Mouse (Mus musculus) forebrain, embryonic 13.5 days (tissue): ENCODE data around the gene Olfr905. TPM values are rescaled to one million over a fixed set of nuclear protein-coding genes. Genes with fewer than 3 reads are reported as not detected.

Experiments used
- ATAC-seq: fragments of 200-750 bp; cut with Nextera tagmentation; 2 replicates; pipeline ENCODE4 v1.8.0; 2017
- H3K27ac ChIP-seq: fragments of 300-500 bp; sonication (generic); 2 replicates; pipeline ENCODE4 v1.5.1; 2015; ENCODE audit warnings: inconsistent platforms, mild to moderate bottlenecking, moderate library complexity
- H3K27me3 ChIP-seq: fragments of 300-500 bp; sonication (generic); 2 replicates; pipeline ENCODE4 v1.6.1; 2015; ENCODE audit warnings: mild to moderate bottlenecking, inconsistent platforms
- H3K36me3 ChIP-seq: fragments of 300-500 bp; sonication (generic); 2 replicates; pipeline ENCODE4 v1.6.1; 2015; ENCODE audit warnings: mild to moderate bottlenecking, inconsistent platforms; ENCODE audit not compliant: poor library complexity, severe bottlenecking
- H3K4me1 ChIP-seq: fragments of 300-500 bp; sonication (generic); 2 replicates; pipeline ENCODE4 v1.6.1; 2015; ENCODE audit warnings: inconsistent platforms
- H3K4me2 ChIP-seq: fragments of 300-500 bp; sonication (generic); 2 replicates; pipeline ENCODE4 v1.6.1; 2015; ENCODE audit warnings: inconsistent platforms, mild to moderate bottlenecking, moderate library complexity
- H3K4me3 ChIP-seq: fragments of 300-500 bp; sonication (generic); 2 replicates; pipeline ENCODE4 v1.5.1; 2015; ENCODE audit warnings: mild to moderate bottlenecking, inconsistent platforms
- H3K9ac ChIP-seq: fragments of 300-500 bp; sonication (generic); 2 replicates; pipeline ENCODE4 v1.6.1; 2015; ENCODE audit warnings: mild to moderate bottlenecking, inconsistent platforms
- H3K9me3 ChIP-seq: fragments of 300-500 bp; sonication (generic); replicated peaks from 2 replicates; pipeline ENCODE4 v1.6.1; 2016; ENCODE audit warnings: inconsistent platforms
- WGBS: fragments of 180-500 bp; shearing (Covaris S2); methylation state at CpG from one replicate; pipeline ENCODE4 v1.1.7; 2015; 5-methylcytosine and 5-hydroxymethylcytosine counted together
- polyA plus RNA-seq: library from polyadenylated mRNA; unstranded; fragments of >200 nt; fragmentation: Nextera tagmentation; extraction: Ambion mirVana; gene quantifications from 2 replicates; pipeline ENCODE4 v1.2.1, GENCODE M21; 2015

Olfr905 gene
- polyA plus RNA-seq: not detected in 2 replicates

DNA sequence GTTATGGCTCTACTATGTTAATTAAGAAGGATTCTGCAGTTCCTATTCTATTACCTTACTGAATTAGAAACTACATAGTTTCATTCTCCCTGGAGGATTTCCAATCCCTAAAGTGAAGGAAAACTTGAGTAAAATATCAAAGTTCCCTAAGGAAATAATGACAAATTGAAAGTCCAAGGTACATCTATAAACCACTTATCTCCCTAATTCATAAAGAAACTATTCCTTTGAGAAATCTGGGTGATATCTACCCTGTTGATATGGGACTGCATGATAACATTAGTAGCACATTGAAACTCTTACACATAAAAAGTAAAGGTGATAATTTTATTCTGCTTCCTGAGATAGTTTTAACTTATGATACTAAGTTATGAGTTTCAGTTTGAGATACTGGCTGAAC, at the start of gene Olfr905:
Olfr905 (plus strand) TSS at position 301 of the 400 bp plus-strand sequence.
- no peaks in the 10 kb centered on the region for H3K4me1 ChIP-seq
- no peaks in the 10 kb centered on the region for H3K9me3 ChIP-seq
- no peak for ATAC-seq
- no peak within 1 kb of the TSS for H3K9ac ChIP-seq
- no peak within 1 kb of the TSS for H3K27ac ChIP-seq
- no peaks in the 10 kb centered on the region for H3K27me3 ChIP-seq
- no peaks in the 10 kb centered on the region for H3K36me3 ChIP-seq
- no peak within 1 kb of the TSS for H3K4me3 ChIP-seq
- H3K4me2 ChIP-seq: no peak within 1 kb of the TSS

DNA sequence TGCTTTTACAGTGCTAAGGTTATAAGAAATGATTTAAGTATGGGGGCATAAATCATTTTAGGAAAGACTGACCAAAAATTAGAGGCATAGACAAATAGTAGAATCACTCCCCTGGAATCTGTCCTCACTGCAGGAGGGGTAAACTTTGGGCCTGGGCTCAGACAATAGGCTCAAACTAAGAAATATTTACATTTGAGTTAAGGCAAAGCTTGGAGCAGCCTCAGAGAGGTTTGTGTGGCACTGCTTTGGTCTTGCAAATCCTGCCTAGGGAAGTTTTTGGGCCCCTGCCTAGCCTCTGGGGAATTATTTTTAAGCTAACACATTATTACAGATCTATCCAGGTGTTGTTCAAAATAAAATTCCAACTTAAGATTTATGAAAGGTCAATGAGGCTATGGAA, 47.1 kb upstream of the Olfr905 start:
- no peaks in the 10 kb centered on the region for H3K9me3 ChIP-seq
- H3K36me3 ChIP-seq: no peaks in the 10 kb centered on the region
- H3K27me3 ChIP-seq: no peaks in the 10 kb centered on the region
- H3K27ac ChIP-seq: no peak overlapping the region
- ATAC-seq: no peak
- no peaks in the 10 kb centered on the region for H3K4me1 ChIP-seq
- H3K4me3 ChIP-seq: no peak overlapping the region
- H3K4me2 ChIP-seq: no peak overlapping the region
- no peak overlapping the region for H3K9ac ChIP-seq

DNA sequence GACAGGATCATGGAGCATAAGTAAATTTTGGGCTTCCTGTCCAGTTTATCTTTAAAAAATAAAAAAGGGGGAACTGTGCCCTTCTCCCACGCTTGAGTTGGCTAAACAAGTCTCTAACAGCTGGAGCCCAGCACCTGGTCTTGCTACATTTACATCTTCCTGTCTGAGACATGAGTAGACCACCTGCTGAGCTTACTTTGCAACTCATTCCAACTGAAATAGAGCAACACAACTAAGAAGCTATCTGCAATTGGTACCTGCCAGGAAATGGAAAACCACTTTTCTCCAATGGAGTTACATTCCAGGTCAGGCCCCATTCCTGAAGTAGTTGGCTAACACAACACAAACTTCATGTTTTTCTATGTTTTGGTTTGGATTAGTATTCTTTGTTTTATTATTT, 43.9 kb upstream of the Olfr905 start:
- no peak overlapping the region for H3K4me3 ChIP-seq
- no peaks in the 10 kb centered on the region for H3K27me3 ChIP-seq
- WGBS: 47% methylated on average over 1 of the region's 1 CpGs
- H3K4me2 ChIP-seq: no peak overlapping the region
- H3K4me1 ChIP-seq: no peaks in the 10 kb centered on the region
- no peaks in the 10 kb centered on the region for H3K9me3 ChIP-seq
- no peaks in the 10 kb centered on the region for H3K36me3 ChIP-seq
- H3K27ac ChIP-seq: no peak overlapping the region
- ATAC-seq: no peak
- H3K9ac ChIP-seq: no peak overlapping the region

DNA sequence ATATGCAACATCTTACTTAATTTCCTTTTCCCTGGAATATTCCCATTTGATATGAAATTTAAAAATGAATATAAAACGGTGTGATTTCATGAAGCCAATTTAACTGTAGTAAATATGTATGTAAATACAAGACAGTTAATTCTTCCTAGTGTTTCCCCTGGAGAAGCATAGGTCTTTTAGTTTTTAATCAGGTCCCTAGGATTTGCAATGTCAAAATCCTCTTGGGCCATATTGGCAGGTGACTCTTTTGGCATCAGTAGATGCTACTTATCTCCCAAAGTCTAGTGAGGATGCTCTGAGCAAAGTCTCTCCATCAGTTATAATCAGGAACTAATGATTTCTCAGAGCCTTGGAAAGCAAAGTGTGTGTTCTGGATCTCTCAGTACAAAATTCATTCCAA, 41.8 kb upstream of the Olfr905 start, which contains the start of gene Olfr901:
Olfr901 (plus strand) TSS at position 301 of the 400 bp plus-strand sequence.
- ATAC-seq: no peak
- Histone ChIP-seq H3K4me3 (no peak within 1 kb of the TSS), H3K4me1 (no peaks in the 10 kb centered on the region), H3K36me3 (no peaks in the 10 kb centered on the region), H3K9ac (no peak within 1 kb of the TSS), H3K9me3 (no peaks in the 10 kb centered on the region), H3K27ac (no peak within 1 kb of the TSS), H3K4me2 (no peak within 1 kb of the TSS), H3K27me3 (no peaks in the 10 kb centered on the region)
- WGBS: 86% methylated on average over 1 of the region's 1 CpGs

DNA sequence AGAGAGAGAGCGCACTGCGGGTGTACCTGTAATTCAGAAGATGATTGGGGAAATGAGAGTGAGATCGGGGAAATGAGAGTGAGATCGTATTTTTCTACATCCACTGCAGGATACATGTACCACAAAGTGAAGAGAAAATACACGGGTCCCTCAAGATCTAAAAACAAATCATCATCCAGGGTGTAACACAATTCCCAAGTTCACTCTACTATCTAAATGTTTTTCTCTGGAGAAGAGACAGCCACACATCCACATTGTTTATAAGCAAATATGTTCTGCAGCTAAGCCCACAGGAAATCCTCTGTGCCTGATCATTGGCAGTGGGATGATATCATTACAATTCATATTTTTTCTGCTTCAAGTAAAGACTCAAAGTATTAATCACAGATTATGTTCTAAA, 23.6 kb upstream of the Olfr905 start, which contains the start of gene Olfr902:
Olfr902 (plus strand) TSS at position 301 of the 400 bp plus-strand sequence.
- H3K27me3 ChIP-seq: no peaks in the 10 kb centered on the region
- H3K4me2 ChIP-seq: no peak within 1 kb of the TSS
- no peak for ATAC-seq
- no peak within 1 kb of the TSS for H3K9ac ChIP-seq
- H3K27ac ChIP-seq: no peak within 1 kb of the TSS
- no peaks in the 10 kb centered on the region for H3K36me3 ChIP-seq
- WGBS: 89% methylated on average over 5 of the region's 5 CpGs
- no peak within 1 kb of the TSS for H3K4me3 ChIP-seq
- H3K4me1 ChIP-seq: no peaks in the 10 kb centered on the region
- H3K9me3 ChIP-seq: no peaks in the 10 kb centered on the region

DNA sequence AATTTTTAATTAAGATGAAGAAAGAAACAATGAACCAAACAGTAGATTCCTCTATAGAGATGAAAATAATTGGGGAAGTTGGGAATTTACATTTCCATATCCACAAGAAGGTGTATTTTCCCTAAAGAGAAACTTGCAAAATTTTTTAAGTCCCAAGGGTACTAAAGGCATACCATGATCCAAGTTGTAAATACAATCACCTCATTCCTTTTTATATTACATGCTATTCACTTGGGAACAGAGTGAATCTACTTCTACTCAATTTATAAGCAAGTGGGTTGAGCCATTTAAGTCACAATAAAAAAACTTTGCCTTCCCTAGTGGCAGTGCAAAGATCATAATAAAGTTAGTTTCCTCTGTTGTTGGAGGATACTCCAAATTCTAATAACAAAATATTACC, 8.1 kb upstream of the Olfr905 start, which contains the start of gene Olfr904:
Olfr904 (plus strand) TSS at position 301 of the 400 bp plus-strand sequence.
- no peaks in the 10 kb centered on the region for H3K27me3 ChIP-seq
- ATAC-seq: no peak

DNA sequence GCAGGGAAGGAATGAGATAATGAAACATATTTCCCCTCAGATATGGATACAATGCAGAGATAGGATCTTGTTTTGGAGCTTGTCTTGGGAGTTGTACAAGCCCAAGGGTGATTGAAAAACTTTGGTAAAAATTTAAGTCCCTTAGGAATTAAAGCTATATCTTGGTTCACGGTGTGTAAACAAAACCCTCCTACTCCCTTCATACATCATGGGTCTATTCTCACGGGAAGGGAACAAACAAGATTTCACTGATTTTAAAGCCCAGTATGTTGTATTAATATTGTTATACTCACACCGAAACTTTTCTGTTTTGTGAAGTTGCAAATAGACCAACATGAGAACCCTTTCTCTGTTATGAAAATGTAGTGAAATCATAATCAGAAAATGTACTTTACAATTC, 15.9 kb downstream of the Olfr905 start, which contains the start of gene Olfr906:
Olfr906 (plus strand) TSS at position 301 of the 400 bp plus-strand sequence.
- Histone ChIP-seq H3K4me1 (no peaks in the 10 kb centered on the region), H3K9me3 (no peaks in the 10 kb centered on the region), H3K9ac (no peak within 1 kb of the TSS), H3K27ac (no peak within 1 kb of the TSS), H3K36me3 (no peaks in the 10 kb centered on the region), H3K4me2 (no peak within 1 kb of the TSS), H3K4me3 (no peak within 1 kb of the TSS), H3K27me3 (no peaks in the 10 kb centered on the region)
- no peak for ATAC-seq
- 85% methylated on average over 3 of the region's 3 CpGs for WGBS

More for the DNA sequence above, 8.1 kb upstream of the Olfr905 start, which contains the start of gene Olfr904:
- Histone ChIP-seq H3K9ac (no peak within 1 kb of the TSS), H3K9me3 (no peaks in the 10 kb centered on the region), H3K4me2 (no peak within 1 kb of the TSS), H3K27ac (no peak within 1 kb of the TSS), H3K36me3 (no peaks in the 10 kb centered on the region), H3K4me3 (no peak within 1 kb of the TSS), H3K4me1 (no peaks in the 10 kb centered on the region)

DNA sequence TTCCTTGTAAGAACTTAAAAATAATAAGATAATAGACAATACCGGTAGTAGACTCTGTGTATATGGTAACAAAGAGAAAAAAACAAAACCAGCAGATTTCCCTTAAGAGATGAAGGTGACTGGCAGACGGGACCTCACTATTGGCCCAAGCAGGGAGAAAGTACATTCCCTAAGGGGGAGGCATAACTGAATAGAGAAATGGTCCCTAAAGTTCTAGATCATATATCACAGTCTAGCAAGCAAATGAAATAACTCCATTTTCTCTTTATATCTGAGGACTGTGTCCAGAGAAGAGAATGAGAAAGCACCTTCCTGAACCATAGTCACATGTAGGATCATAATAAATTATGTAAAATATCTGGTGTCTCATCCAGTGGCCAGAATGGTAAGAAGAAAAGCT, 24.6 kb downstream of the Olfr905 start, which contains the start of gene Olfr907:
Olfr907 (plus strand) TSS at position 301 of the 400 bp plus-strand sequence.
- no peaks in the 10 kb centered on the region for H3K9me3 ChIP-seq
- no peaks in the 10 kb centered on the region for H3K36me3 ChIP-seq
- no peak within 1 kb of the TSS for H3K9ac ChIP-seq
- no peak within 1 kb of the TSS for H3K4me2 ChIP-seq
- no peak within 1 kb of the TSS for H3K27ac ChIP-seq
- WGBS: 82% methylated on average over 2 of the region's 2 CpGs
- H3K4me3 ChIP-seq: no peak within 1 kb of the TSS
- H3K27me3 ChIP-seq: no peaks in the 10 kb centered on the region
- no peak for ATAC-seq
- no peaks in the 10 kb centered on the region for H3K4me1 ChIP-seq

DNA sequence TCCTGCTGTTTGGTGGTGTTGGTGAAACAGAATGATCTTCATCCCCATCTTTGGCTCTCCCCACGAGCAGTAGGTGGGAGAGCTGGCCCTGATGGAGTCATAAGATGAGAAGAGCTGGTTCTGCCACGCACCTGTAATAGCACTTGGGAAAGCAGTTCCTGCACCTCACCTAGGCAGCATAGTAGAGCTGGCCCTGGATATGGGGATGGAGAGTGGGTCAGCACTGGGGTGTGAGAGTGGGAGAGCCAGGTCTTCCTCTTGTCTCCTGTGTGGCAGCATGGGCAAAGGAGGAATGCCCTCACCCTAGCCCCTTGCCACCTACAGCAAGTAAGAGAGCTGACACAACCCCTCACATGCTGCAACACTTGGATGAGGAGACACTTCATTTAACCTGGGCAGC, 41.4 kb downstream of the Olfr905 start:
- no peaks in the 10 kb centered on the region for H3K4me1 ChIP-seq
- H3K27me3 ChIP-seq: no peaks in the 10 kb centered on the region
- H3K9ac ChIP-seq: no peak overlapping the region
- H3K36me3 ChIP-seq: no peaks in the 10 kb centered on the region
- H3K27ac ChIP-seq: no peak overlapping the region
- H3K4me3 ChIP-seq: no peak overlapping the region
- ATAC-seq: no peak
- no peaks in the 10 kb centered on the region for H3K9me3 ChIP-seq
- no peak overlapping the region for H3K4me2 ChIP-seq
- WGBS: 78% methylated on average over 2 of the region's 2 CpGs

DNA sequence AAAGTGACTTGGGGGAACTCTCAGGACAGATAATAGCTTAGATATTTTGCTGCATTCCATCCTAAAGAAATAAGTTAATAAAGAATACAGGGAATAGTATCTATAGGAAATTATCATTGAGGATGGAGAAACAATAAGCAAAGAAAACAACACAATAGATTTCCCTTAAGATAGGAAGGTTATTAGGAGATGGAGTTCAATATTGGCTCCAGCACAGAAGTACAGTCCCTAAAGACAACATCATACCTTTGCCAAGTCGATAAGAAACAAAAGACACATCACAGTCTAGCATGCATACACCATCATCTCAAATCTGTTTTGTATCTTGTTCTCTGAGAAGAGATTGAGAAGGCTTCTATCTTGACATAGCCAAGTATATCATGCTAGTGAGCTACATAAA, 50.4 kb downstream of the Olfr905 start, which contains the start of gene Olfr911-ps1:
Olfr911-ps1 (plus strand) TSS at position 301 of the 400 bp plus-strand sequence.
- Histone ChIP-seq H3K4me2 (no peak within 1 kb of the TSS), H3K27me3 (no peaks in the 10 kb centered on the region), H3K4me3 (no peak within 1 kb of the TSS), H3K27ac (no peak within 1 kb of the TSS), H3K36me3 (no peaks in the 10 kb centered on the region), H3K9me3 (0 out of 2 replicates have a peak, but pooled peaks cover 2% of the 10 kb centered on the region), H3K9ac (no peak within 1 kb of the TSS), H3K4me1 (no peaks in the 10 kb centered on the region)
- WGBS: 82% methylated on average over 1 of the region's 1 CpGs
- no peak for ATAC-seq

Other genes starting within 250 kb of the Olfr905 start
- not detected in 2 replicates for gene Olfr143, start 218.3 kb upstream of the Olfr905 start, polyA plus RNA-seq
- not detected in 2 replicates for gene Olfr895, start 203.3 kb upstream of the Olfr905 start, polyA plus RNA-seq
- not detected in 2 replicates for gene Olfr896-ps1, start 180.0 kb upstream of the Olfr905 start, polyA plus RNA-seq
- not detected in 2 replicates for gene Olfr25, start 142.0 kb upstream of the Olfr905 start, polyA plus RNA-seq
- gene Olfr898, start 122.7 kb upstream of the Olfr905 start, polyA plus RNA-seq: not detected in 2 replicates
- not detected in 2 replicates for gene Olfr250, start 104.2 kb upstream of the Olfr905 start, polyA plus RNA-seq
- gene Olfr251, start 94.0 kb upstream of the Olfr905 start, polyA plus RNA-seq: not detected in 2 replicates
- gene Olfr147, start 69.4 kb upstream of the Olfr905 start, polyA plus RNA-seq: not detected in 2 replicates
- gene Olfr901, start 41.7 kb upstream of the Olfr905 start, polyA plus RNA-seq: not detected in 2 replicates
- gene Olfr902, start 23.5 kb upstream of the Olfr905 start, polyA plus RNA-seq: not detected in 2 replicates
- not detected in 2 replicates for gene Olfr904, start 8.0 kb upstream of the Olfr905 start, polyA plus RNA-seq
- not detected in 2 replicates for gene Olfr906, start 16.0 kb downstream of the Olfr905 start, polyA plus RNA-seq
- gene Olfr907, start 24.7 kb downstream of the Olfr905 start, polyA plus RNA-seq: not detected in 2 replicates
- not detected in 2 replicates for gene Olfr911-ps1, start 50.5 kb downstream of the Olfr905 start, polyA plus RNA-seq
- gene Olfr910, start 66.7 kb downstream of the Olfr905 start, polyA plus RNA-seq: not detected in 2 replicates
- not detected in 2 replicates for gene Olfr912, start 109.1 kb downstream of the Olfr905 start, polyA plus RNA-seq
- gene Olfr913, start 121.7 kb downstream of the Olfr905 start, polyA plus RNA-seq: not detected in 2 replicates
- not detected in 2 replicates for gene Olfr914, start 134.0 kb downstream of the Olfr905 start, polyA plus RNA-seq
- gene Olfr916, start 188.8 kb downstream of the Olfr905 start, polyA plus RNA-seq: not detected in 2 replicates
- gene Olfr917, start 194.7 kb downstream of the Olfr905 start, polyA plus RNA-seq: not detected in 2 replicates
- gene Olfr918, start 203.5 kb downstream of the Olfr905 start, polyA plus RNA-seq: not detected in 2 replicates
- not detected in 2 replicates for gene Olfr919, start 232.6 kb downstream of the Olfr905 start, polyA plus RNA-seq
- 4.5 and 6.2 TPM in 2 replicates for gene Vwa5a, start 247.2 kb downstream of the Olfr905 start, polyA plus RNA-seq